Mouse (Mus musculus): Measurements from ENCODE around the gene Cfap206. TPM values are rescaled to one million over a fixed set of nuclear protein-coding genes. Genes with fewer than 3 reads are reported as not detected.
"Not testable (repeated sequence)": the region's sequence is repeated elsewhere in the genome, so short reads cannot be mapped to it uniquely, and the experiment has no call there.

The Cfap206 gene
- 1 to 10 TPM; 1.3 to 1.4 TPM for total RNA-seq (2021)
- long read RNA-seq, partial matches to known transcripts = 0 of 1 reads
- long read RNA-seq, other reads (novel, unspliced or antisense) = 1 of 1 reads

DNA sequence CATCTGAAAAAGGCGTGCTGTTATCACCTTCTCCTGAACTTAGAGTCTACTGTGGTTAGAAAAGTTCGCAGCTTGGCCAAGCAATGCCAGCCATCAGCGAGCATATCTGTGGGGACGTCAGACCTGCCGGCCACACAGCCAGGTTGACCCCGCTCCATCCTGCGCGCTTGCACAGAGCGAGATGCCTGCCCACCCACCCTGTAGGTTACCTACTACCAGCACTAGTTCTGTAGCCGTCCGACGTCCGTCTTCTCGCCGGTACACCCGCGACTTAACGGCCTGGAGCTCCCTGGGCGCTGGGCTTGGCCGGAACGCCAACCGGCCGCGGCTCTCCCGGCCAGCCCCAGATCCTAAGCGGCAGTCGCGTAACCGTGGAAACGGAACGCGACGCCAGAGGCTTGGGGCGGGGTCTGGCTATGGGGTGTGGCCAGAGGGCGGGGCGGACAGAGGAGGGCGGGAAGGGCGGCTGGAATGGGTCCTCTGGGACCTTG lies at the start of gene Cfap206:
Cfap206 (minus strand) TSS at position 356 of the 491 bp plus-strand sequence.
- DNase-seq (ENCODE audit: low spot score in 2 of 2) = peak; percentile 3 to 23

- peak; percentile 77 to 92 for DNase-seq (ENCODE audit: low spot score in 2 of 2)
Measured at GRCm38 (mm10) chr4:34777677-34778527, 47.9 kb upstream of the Cfap206 start, which contains the start of gene Smim8. Gene Smim8 (minus strand): TSS chr4:34778423.

DNA sequence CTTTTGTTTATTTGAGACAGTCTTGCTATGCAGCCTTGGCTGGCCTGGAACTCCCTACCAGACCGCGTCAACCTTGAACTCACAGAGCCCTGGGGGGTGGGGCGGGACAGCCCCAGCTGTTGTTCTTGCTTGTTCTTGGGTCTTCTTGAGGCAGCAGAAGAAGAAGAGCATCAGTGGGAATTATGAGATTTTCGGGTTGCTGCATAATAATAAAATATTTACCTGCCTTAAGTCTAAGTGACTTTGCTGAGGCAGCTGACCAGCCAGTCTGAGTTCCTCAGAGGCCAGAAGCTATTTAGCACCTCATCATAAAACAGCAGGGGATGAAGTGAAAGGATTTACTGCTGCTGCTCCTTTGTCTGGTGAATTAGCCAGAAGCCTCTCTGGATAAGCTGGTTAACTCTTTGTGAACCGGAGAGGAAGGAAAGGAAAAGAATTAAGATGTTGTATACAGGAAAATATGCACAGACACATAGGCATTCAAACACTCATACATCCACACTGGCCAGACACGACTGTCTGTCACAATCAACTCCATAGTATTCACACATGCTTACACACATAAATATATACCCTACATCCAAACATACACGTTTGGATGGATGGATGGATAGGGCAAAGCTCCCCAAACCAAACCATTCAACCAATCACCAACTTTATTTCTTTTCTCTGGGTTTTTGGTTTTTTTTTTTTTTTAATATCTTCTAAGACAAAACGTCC lies 41.8 kb upstream of the Cfap206 start:
- DNase-seq (ENCODE audit: low spot score in 2 of 2) = no peak

DNA sequence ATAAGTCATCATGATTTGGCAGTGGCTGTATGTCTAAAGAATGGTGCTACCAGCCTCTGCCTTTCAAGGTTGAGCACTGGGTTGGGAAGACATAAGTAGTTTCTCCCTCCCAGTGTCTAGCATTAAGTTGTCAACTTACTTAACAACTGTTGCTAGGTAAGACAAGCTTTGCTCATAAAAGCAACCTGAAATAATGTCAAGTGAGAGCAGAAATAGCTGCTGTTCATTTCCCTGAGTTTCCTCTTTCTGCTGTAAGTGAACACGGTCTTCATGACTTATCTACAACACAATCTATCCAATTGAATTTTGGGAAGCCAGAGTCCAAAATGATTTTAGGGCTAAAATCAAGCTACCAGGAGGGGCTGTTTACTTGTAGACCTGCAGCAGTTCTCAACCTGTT lies 26.2 kb upstream of the Cfap206 start, which contains the start of gene Gm136:
Gm136 (minus strand) TSS at position 101 of the 400 bp plus-strand sequence.
- DNase-seq (ENCODE audit: low spot score in 2 of 2) = no peak

DNA sequence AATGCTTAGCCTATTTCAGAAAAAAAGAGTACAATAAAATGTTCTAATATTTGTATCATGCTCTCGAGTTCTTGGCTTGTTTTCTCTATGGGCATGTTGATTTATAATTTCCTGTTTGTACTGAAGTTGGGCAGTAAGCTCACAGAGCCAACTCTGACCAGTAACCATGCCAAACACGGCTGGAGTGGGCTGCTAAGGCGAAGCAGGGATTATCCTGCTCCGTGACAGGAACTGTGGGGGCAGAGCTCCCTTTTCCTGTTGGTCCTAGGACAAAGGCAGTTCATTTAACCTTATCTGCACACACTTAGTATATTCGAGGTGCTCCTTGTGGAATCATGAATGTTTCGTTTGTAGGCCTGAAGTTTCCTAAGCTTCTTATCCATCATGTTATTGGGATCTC lies 19.2 kb upstream of the Cfap206 start:
- DNase-seq (ENCODE audit: low spot score in 2 of 2) = no peak

- no peak for DNase-seq (ENCODE audit: low spot score in 2 of 2)
Measured at GRCm38 (mm10) chr4:34734461-34734860, 4.5 kb upstream of the Cfap206 start.

GRCm38 (mm10) chr4:34733415-34733814 lies 3.4 kb upstream of the Cfap206 start:
- DNase-seq (ENCODE audit: low spot score in 2 of 2) = not testable (repeated sequence)

GRCm38 (mm10) chr4:34725710-34726109 lies 4.3 kb downstream of the Cfap206 start:
- DNase-seq (ENCODE audit: low spot score in 2 of 2) = not testable (repeated sequence)

GRCm38 (mm10) chr4:34724306-34724705 lies 5.7 kb downstream of the Cfap206 start:
- DNase-seq (ENCODE audit: low spot score in 2 of 2) = no peak

DNA sequence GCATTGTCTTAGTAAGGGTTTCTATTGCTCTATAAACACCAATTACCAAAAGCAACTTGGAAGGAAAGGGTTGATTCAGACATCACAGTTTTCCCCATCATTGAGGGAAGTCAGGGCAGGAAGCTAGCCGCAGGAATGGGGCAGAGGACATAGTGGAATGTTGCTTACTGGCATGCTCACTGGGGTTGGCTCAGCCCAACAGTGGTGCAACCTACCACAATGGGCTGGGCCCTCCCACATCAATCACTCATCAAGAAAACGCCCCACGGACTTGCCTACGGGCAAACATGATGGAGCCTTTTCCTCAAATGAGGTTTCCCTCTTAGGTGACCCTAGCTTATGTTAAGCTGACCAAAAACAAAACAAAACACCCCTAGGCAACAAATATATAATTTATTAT lies 6.8 kb downstream of the Cfap206 start:
- no peak for DNase-seq (ENCODE audit: low spot score in 2 of 2)

DNA sequence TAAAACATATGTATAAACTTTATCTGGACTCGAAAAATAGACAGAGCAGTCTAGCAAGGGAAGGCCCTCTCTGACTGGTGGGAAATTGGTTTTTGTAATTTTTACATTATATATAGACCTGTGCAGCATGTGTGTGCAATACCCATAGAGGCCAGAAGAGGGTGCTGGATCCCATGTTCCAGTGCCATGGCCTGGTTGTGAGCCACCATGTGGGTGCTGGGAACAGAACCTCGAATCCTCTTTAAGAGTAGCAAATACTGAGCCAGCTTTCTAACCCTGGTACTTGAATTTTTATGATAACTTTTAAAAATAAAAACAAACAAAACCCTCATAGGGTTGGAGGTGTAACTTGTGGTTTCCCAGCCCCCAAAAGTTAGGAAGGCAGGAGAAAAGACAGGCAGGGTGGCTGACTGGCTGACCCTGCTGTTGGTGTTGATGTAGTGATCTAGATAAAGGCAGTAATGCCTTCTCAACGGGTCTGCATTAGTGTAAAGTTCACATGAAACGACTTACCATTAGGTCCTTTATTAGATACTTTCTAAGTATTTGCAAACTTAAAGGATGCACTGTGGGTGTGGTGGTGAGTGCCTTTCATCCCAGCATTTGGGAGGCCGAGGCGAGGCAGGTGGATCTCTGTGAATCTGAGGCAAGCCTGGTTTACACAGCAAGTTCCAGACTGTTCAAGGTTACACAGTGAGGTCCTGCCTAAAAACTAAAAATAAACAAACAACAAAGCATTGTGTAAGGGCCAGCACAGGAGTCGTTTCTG lies 9.7 kb downstream of the Cfap206 start:
- DNase-seq (ENCODE audit: low spot score in 2 of 2) = no peak

GRCm38 (mm10) chr4:34719421-34719820 lies 10.6 kb downstream of the Cfap206 start:
- DNase-seq (ENCODE audit: low spot score in 2 of 2) = no peak

GRCm38 (mm10) chr4:34715062-34715461 lies 14.9 kb downstream of the Cfap206 start:
- DNase-seq (ENCODE audit: low spot score in 2 of 2) = no peak

GRCm38 (mm10) chr4:34708127-34708526 lies 21.9 kb downstream of the Cfap206 start:
- DNase-seq (ENCODE audit: low spot score in 2 of 2) = no peak

DNA sequence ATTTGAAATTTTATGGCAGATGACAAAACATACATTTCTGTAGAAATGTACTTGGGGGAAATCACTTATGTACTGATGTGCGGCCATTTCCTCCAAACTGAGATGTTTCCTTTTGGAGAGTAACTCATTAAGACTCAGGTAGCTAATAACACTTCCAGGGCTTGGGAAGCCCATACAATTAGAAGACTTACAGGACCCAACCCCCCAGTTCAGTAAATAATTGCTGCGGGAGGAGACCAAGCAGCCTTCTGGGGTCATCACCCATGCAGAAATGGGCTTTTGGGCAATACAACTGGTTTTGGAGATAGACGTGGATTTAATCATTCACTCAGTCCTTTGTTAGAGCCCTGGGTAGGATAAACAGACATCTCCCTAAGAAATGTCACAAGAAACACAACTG lies 22.8 kb downstream of the Cfap206 start:
- DNase-seq (ENCODE audit: low spot score in 2 of 2) = no peak

DNA sequence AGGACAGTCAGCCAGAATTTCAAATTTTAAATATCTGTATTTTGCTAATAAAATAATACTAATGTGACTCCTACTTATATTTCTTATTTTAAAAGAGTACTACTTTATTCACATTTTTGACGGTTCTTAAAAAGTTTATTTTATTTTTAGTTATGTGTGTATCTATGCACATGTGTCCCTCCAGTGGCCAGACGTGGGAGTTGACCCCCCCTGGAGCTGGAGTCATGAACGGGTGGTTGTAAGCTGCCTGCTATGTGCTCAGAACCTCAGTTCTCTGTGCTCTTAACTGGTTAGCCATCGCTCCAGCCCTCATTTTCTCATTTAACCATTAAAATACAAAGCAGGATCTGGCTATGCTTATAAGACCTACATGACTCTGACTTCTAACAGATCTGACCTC lies 27.0 kb downstream of the Cfap206 start:
- no peak for DNase-seq (ENCODE audit: low spot score in 2 of 2)

DNA sequence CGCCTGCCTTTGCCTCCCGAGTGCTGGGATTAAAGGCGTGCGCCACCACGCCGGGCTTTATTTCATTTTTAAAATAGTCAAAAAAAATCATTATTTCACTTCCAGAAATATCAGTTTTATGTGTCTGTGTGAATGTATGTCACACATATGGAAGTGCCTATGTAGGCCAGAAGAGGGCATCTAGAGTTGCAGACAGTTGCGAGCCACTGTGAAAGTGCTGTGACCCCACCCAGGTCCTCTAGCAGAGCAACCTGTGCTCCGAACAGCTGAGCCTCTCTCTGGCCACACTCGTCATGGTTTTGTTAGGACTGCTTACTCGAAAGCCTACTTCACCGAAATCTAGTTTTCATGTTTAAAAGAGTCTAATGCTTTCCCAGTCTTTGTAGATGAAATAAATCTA lies 27.8 kb downstream of the Cfap206 start:
- DNase-seq (ENCODE audit: low spot score in 2 of 2) = no peak

DNA sequence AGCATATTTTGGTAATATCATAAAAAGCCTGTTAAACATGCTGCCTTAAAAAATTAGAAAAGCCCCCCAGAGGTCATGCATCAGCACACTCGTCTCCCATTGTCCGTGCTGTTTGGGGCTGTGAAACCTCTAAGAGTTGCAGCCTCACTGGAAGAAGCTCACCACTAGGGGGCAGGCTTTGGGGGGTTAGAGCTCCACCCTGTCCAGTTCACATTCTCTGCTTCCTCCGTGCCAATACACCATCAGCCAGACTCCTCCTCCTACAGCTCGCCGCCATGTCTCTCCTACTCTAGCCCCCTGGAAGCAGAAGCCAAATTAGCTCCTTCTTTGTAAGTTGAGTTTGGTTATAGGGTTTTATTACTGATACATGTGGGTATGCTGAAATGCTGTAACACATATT lies 28.5 kb downstream of the Cfap206 start:
- DNase-seq (ENCODE audit: low spot score in 2 of 2) = peak in 1 of 2 experiments; percentile 23

DNA sequence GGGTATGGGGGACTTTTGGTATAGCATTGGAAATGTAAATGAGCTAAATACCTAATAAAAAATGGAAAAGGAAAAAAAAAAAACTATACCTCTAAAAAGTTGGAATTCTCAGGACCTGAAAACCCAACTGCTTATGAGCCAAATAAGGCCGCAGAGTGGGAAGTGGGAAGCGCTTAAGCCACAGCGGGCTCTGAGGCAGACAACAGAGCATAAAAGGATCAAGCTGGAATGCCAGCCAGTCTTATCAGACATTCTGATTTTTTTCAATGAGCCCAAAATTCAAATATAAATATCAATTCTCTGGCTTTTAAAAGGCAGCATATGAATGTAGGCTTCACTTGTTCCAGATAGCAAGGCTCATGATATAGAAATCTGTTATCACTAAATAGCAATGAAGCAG lies 42.0 kb downstream of the Cfap206 start:
- DNase-seq (ENCODE audit: low spot score in 2 of 2) = no peak

DNA sequence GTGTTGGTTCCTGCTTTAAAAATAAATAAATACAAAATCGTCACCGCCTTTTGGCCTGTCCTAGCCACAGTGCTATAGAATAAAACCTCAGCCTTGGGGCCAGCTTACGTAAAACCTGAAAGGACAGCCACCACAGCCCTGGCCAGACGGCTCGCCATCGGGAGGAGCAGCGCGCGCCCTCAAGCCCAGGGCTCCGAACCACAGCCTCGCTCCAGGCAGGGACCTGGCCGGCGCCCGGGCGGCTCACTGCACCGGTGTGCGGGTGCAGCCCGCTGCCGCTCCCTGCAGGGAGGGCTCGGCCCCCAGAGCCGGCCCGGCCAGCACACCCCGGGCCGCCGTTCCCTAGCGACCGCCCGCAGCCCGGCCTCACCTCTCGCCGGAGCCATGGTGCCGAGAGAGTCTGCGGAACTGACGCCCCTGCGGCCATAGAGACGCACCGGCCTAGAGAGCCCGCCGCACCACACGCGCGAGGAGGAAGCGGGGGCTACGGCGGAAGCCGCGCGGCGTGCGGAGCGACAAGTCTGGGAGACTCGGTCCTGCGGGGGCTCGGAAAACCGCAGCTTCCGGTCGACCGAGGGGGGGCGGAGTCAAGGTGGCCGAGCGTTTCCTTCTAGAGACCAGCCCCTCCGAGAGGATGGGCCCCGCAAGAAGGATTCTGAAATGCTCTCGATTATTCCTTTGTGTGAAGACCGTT lies 43.0 kb downstream of the Cfap206 start, which contains the start of gene Slc35a1:
Slc35a1 (minus strand) TSS at position 565 of the 694 bp plus-strand sequence.
- peak; percentile 95 to 96 for DNase-seq (ENCODE audit: low spot score in 2 of 2)
